Mouse (Mus musculus): ENCODE data around the gene Nelfcd. TPM values are rescaled to one million over a fixed set of nuclear protein-coding genes. Genes with fewer than 3 reads are reported as not detected.

The Nelfcd gene
- polyA plus RNA-seq, 1 experiment, result 60.0 TPM

GRCm38 (mm10) chr2:174396643-174397042 is 19.0 kb upstream of the Nelfcd start:
- H3K79me2 ChIP-seq (ENCODE audit: control insufficient read depth, insufficient read depth), result no peaks in the 10 kb centered on the region
- H3K36me3 ChIP-seq (ENCODE audit: control insufficient read depth, insufficient read depth), result no peaks in the 10 kb centered on the region
- no peaks in the 10 kb centered on the region for H3K27me3 ChIP-seq (ENCODE audit: control insufficient read depth, insufficient read depth, insufficient read length)
- H3ac ChIP-seq (ENCODE audit: control insufficient read depth, insufficient read length, low read depth), result no peak overlapping the region
- no peak overlapping the region for H3K4me3 ChIP-seq (ENCODE audit: insufficient read depth, poor library complexity, severe bottlenecking)
- no peak for TF ChIP-seq CEBPB (IDR thresholded peaks at IDR 0.05; ENCODE audit: low read depth)
- TF ChIP-seq MYOG (IDR thresholded peaks at IDR 0.05; ENCODE audit: control insufficient read depth, extremely low read depth, insufficient read length), result no peak
- no peak for TF ChIP-seq MYOD1 (IDR thresholded peaks at IDR 0.05; ENCODE audit: control insufficient read depth, insufficient read length, low read depth)
- TF ChIP-seq MAX (IDR thresholded peaks at IDR 0.05), result no peak
- TF ChIP-seq CTCF (IDR thresholded peaks at IDR 0.05; ENCODE audit: control insufficient read depth, insufficient read depth, insufficient read length), result no peak
- TF ChIP-seq FOSL1 (IDR thresholded peaks at IDR 0.05; ENCODE audit: insufficient read depth, low read length, poor library complexity, severe bottlenecking), result no peak
- no peak for TF ChIP-seq USF1 (IDR thresholded peaks at IDR 0.05; ENCODE audit: low read depth)
- H3K79me3 ChIP-seq (ENCODE audit: low read depth), result no peaks in the 10 kb centered on the region

- Histone ChIP-seq H3K79me2 (ENCODE audit: control insufficient read depth, insufficient read depth) (no peaks in the 10 kb centered on the region), H3K79me3 (ENCODE audit: low read depth) (no peaks in the 10 kb centered on the region), H3ac (ENCODE audit: control insufficient read depth, insufficient read length, low read depth) (no peak overlapping the region), H3K36me3 (ENCODE audit: control insufficient read depth, insufficient read depth) (no peaks in the 10 kb centered on the region), H3K4me3 (ENCODE audit: insufficient read depth, poor library complexity, severe bottlenecking) (no peak overlapping the region), H3K27me3 (ENCODE audit: control insufficient read depth, insufficient read depth, insufficient read length) (no peaks in the 10 kb centered on the region)
- TF ChIP-seq MYOG (IDR thresholded peaks at IDR 0.05; ENCODE audit: control insufficient read depth, extremely low read depth, insufficient read length) (no peak), FOSL1 (IDR thresholded peaks at IDR 0.05; ENCODE audit: insufficient read depth, low read length, poor library complexity, severe bottlenecking) (no peak), MYOD1 (IDR thresholded peaks at IDR 0.05; ENCODE audit: control insufficient read depth, insufficient read length, low read depth) (no peak), CEBPB (IDR thresholded peaks at IDR 0.05; ENCODE audit: low read depth) (no peak), USF1 (IDR thresholded peaks at IDR 0.05; ENCODE audit: low read depth) (no peak)
Observed at GRCm38 (mm10) chr2:174397065-174397464, 18.5 kb upstream of the Nelfcd start.

- no peaks in the 10 kb centered on the region for H3K36me3 ChIP-seq (ENCODE audit: control insufficient read depth, insufficient read depth)
- no peaks in the 10 kb centered on the region for H3K27me3 ChIP-seq (ENCODE audit: control insufficient read depth, insufficient read depth, insufficient read length)
- H3K79me2 ChIP-seq (ENCODE audit: control insufficient read depth, insufficient read depth), result no peaks in the 10 kb centered on the region
- no peak overlapping the region for H3K4me3 ChIP-seq (ENCODE audit: insufficient read depth, poor library complexity, severe bottlenecking)
- no peak for TF ChIP-seq MAX (IDR thresholded peaks at IDR 0.05)
- TF ChIP-seq MYOG (IDR thresholded peaks at IDR 0.05; ENCODE audit: control insufficient read depth, extremely low read depth, insufficient read length), result no peak
- no peak for TF ChIP-seq CTCF (IDR thresholded peaks at IDR 0.05; ENCODE audit: control insufficient read depth, insufficient read depth, insufficient read length)
- no peak for TF ChIP-seq FOSL1 (IDR thresholded peaks at IDR 0.05; ENCODE audit: insufficient read depth, low read length, poor library complexity, severe bottlenecking)
- TF ChIP-seq MYOD1 (IDR thresholded peaks at IDR 0.05; ENCODE audit: control insufficient read depth, insufficient read length, low read depth), result no peak
- no peak for TF ChIP-seq USF1 (IDR thresholded peaks at IDR 0.05; ENCODE audit: low read depth)
- TF ChIP-seq CEBPB (IDR thresholded peaks at IDR 0.05; ENCODE audit: low read depth), result no peak
- no peaks in the 10 kb centered on the region for H3K79me3 ChIP-seq (ENCODE audit: low read depth)
- H3ac ChIP-seq (ENCODE audit: control insufficient read depth, insufficient read length, low read depth), result no peak overlapping the region
Observed at GRCm38 (mm10) chr2:174397881-174398280, 17.7 kb upstream of the Nelfcd start.

GRCm38 (mm10) chr2:174400396-174400795 is 15.2 kb upstream of the Nelfcd start:
- Histone ChIP-seq H3K27me3 (ENCODE audit: control insufficient read depth, insufficient read depth, insufficient read length) (no peaks in the 10 kb centered on the region), H3ac (ENCODE audit: control insufficient read depth, insufficient read length, low read depth) (no peak overlapping the region), H3K4me3 (ENCODE audit: insufficient read depth, poor library complexity, severe bottlenecking) (no peak overlapping the region), H3K79me3 (ENCODE audit: low read depth) (no peaks in the 10 kb centered on the region), H3K79me2 (ENCODE audit: control insufficient read depth, insufficient read depth) (no peaks in the 10 kb centered on the region), H3K36me3 (ENCODE audit: control insufficient read depth, insufficient read depth) (no peaks in the 10 kb centered on the region)
- TF ChIP-seq MYOD1 (IDR thresholded peaks at IDR 0.05; ENCODE audit: control insufficient read depth, insufficient read length, low read depth) (no peak), MAX (IDR thresholded peaks at IDR 0.05) (no peak)

- H3K36me3 ChIP-seq (ENCODE audit: control insufficient read depth, insufficient read depth), result no peaks in the 10 kb centered on the region
- no peak for TF ChIP-seq USF1 (IDR thresholded peaks at IDR 0.05; ENCODE audit: low read depth)
- TF ChIP-seq FOSL1 (IDR thresholded peaks at IDR 0.05; ENCODE audit: insufficient read depth, low read length, poor library complexity, severe bottlenecking), result no peak
- TF ChIP-seq CTCF (IDR thresholded peaks at IDR 0.05; ENCODE audit: control insufficient read depth, insufficient read depth, insufficient read length), result no peak
- TF ChIP-seq MYOG (IDR thresholded peaks at IDR 0.05; ENCODE audit: control insufficient read depth, extremely low read depth, insufficient read length), result no peak
- TF ChIP-seq MYOD1 (IDR thresholded peaks at IDR 0.05; ENCODE audit: control insufficient read depth, insufficient read length, low read depth), result no peak
- no peak for TF ChIP-seq CEBPB (IDR thresholded peaks at IDR 0.05; ENCODE audit: low read depth)
- TF ChIP-seq MAX (IDR thresholded peaks at IDR 0.05), result no peak
Observed at GRCm38 (mm10) chr2:174410222-174410621, 5.4 kb upstream of the Nelfcd start.

GRCm38 (mm10) chr2:174413127-174413526 is 2.5 kb upstream of the Nelfcd start:
- TF ChIP-seq FOSL1 (IDR thresholded peaks at IDR 0.05; ENCODE audit: insufficient read depth, low read length, poor library complexity, severe bottlenecking) (no peak), MYOG (IDR thresholded peaks at IDR 0.05; ENCODE audit: control insufficient read depth, extremely low read depth, insufficient read length) (no peak), CTCF (IDR thresholded peaks at IDR 0.05; ENCODE audit: control insufficient read depth, insufficient read depth, insufficient read length) (no peak), MYOD1 (IDR thresholded peaks at IDR 0.05; ENCODE audit: control insufficient read depth, insufficient read length, low read depth) (no peak), MAX (IDR thresholded peaks at IDR 0.05) (no peak), CEBPB (IDR thresholded peaks at IDR 0.05; ENCODE audit: low read depth) (no peak), USF1 (IDR thresholded peaks at IDR 0.05; ENCODE audit: low read depth) (no peak)
- peaks cover 4% of the 10 kb centered on the region for H3K27me3 ChIP-seq (ENCODE audit: control insufficient read depth, insufficient read depth, insufficient read length)

More at GRCm38 (mm10) chr2:174410222-174410621, 5.4 kb upstream of the Nelfcd start:
- Histone ChIP-seq H3K79me3 (ENCODE audit: low read depth) (no peaks in the 10 kb centered on the region), H3K79me2 (ENCODE audit: control insufficient read depth, insufficient read depth) (no peaks in the 10 kb centered on the region), H3K27me3 (ENCODE audit: control insufficient read depth, insufficient read depth, insufficient read length) (peaks cover 4% of the 10 kb centered on the region), H3K4me3 (ENCODE audit: insufficient read depth, poor library complexity, severe bottlenecking) (no peak overlapping the region), H3ac (ENCODE audit: control insufficient read depth, insufficient read length, low read depth) (no peak overlapping the region)

More at GRCm38 (mm10) chr2:174413127-174413526, 2.5 kb upstream of the Nelfcd start:
- Histone ChIP-seq H3K4me3 (ENCODE audit: insufficient read depth, poor library complexity, severe bottlenecking) (no peak overlapping the region), H3K79me3 (ENCODE audit: low read depth) (peaks cover 11% of the 10 kb centered on the region), H3K36me3 (ENCODE audit: control insufficient read depth, insufficient read depth) (no peaks in the 10 kb centered on the region), H3ac (ENCODE audit: control insufficient read depth, insufficient read length, low read depth) (no peak overlapping the region), H3K79me2 (ENCODE audit: control insufficient read depth, insufficient read depth) (peaks cover 24% of the 10 kb centered on the region)
